In the genomic region with DNA sequence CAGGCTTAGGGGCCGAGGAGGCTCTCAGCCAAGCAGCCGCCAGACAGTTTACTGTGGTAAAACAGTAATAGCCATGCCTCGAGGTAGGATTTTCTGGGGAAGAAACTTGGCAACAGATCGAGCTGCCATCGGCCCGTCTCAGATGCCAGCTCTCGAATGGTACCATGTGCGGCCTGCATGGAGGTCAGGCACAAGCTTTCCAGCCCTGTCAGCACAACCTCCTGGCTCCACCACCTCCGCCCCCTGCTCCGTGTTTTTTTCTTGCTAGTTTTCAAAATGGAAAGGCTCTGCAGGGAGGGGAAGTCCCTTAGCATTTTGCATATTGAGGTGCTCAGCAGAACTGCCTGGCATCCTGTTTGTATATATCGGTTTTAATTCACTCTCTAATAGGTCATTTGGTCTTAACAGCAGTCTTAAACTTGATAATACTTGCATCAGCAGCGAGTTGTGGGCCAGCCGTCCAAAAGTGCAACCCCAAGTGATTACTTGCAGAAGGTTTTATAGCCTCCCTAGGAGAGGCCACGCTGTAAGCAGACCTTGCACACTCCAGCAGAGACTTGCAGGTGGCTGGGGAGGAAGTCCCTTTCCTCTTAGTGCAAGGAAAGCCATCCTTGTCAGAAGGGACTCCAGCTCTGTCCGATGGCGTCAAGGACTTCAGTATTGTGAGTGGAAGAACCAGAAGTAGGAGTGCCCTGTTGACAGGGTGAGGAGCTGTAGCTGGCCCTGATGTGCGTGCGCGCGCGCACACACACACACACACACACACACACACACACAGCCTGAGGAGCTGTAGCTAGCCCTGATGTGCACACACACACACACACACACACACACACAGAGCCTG, we compare ENCODE assay signal across 7 mouse cellular contexts. TPM values are rescaled to one million over a fixed set of nuclear protein-coding genes. Genes with fewer than 3 reads are reported as not detected.
A peak's percentile ranks its signal among the peaks of the same experiment; 100 is the strongest.
DNase-seq lines count a peak whose midpoint lies in the region; ATAC-seq lines count a peak whose summit lies in the region.

No protein-coding gene starts in this region.

- H3K27ac ChIP-seq in embryonic facial prominence, embryonic 15.5 days (replicated peaks), result peak overlapping the region; percentile 80
- H3K27ac ChIP-seq in limb, embryonic 12.5 days, result peak overlapping the region; percentile 83

- no peak overlapping the region for H3K9ac ChIP-seq in embryonic facial prominence, embryonic 15.5 days
- 0 out of 2 replicates have a peak overlapping the region, but pooled peaks have one; percentile 5 for H3K9ac ChIP-seq in limb, embryonic 12.5 days (replicated peaks)

- H3K4me2 ChIP-seq in embryonic facial prominence, embryonic 15.5 days (replicated peaks), result 0 out of 2 replicates have a peak overlapping the region, but pooled peaks have one; percentile 3
- peak overlapping the region; percentile 27 for H3K4me2 ChIP-seq in limb, embryonic 12.5 days

- no peaks in the 10 kb centered on the region for H3K36me3 ChIP-seq in embryonic facial prominence, embryonic 15.5 days
- H3K36me3 ChIP-seq in limb, embryonic 12.5 days, result no peaks in the 10 kb centered on the region

- 40% methylated on average over 21 of the region's 21 CpGs for WGBS in embryonic facial prominence, embryonic 15.5 days
- WGBS in limb, embryonic 12.5 days, result 33% methylated on average over 21 of the region's 21 CpGs

- H3K9me3 ChIP-seq in embryonic facial prominence, embryonic 15.5 days (replicated peaks), result no peaks in the 10 kb centered on the region
- H3K9me3 ChIP-seq in limb, embryonic 12.5 days, result no peaks in the 10 kb centered on the region

- H3K4me1 ChIP-seq in embryonic facial prominence, embryonic 15.5 days, result peaks cover 45% of the 10 kb centered on the region
- peaks cover 35% of the 10 kb centered on the region for H3K4me1 ChIP-seq in limb, embryonic 12.5 days (replicated peaks)

- ATAC-seq in embryonic facial prominence, embryonic 15.5 days (ENCODE audit: insufficient number of reproducible peaks, low FRiP score, low TSS enrichment, low read depth), result peak; percentile 39; the same call in 1 of the 2 replicates
- peak; percentile 20 to 41 for ATAC-seq in hematopoietic stem cell, adult 5-6 weeks (replicated peaks in 1 of 2; ENCODE audit: insufficient read depth in 1 of 2, low FRiP score in 2 of 2, low TSS enrichment in 1 of 2, low read depth in 1 of 2, poor library complexity in 2 of 2, severe bottlenecking in 2 of 2)
- 0 out of 2 replicates have a peak, but pooled peaks have one; percentile 7 for ATAC-seq in limb, embryonic 12.5 days (ENCODE audit: insufficient number of reproducible peaks, insufficient read depth, low FRiP score, low TSS enrichment, low read depth)
- no peak for ATAC-seq in monocyte, adult 5-6 weeks (replicated peaks; ENCODE audit: insufficient number of reproducible peaks, low FRiP score, low TSS enrichment, poor library complexity, severe bottlenecking)

- peak; percentile 21 for DNase-seq in 416B (ENCODE audit: low read depth)
- DNase-seq in CD4-positive helper T cell, adult 2 months (ENCODE audit: low read depth, low spot score), result peak; percentile 81
- peak; percentile 36 to 49 for DNase-seq in spleen, adult 18-20 months

- H3K4me3 ChIP-seq in embryonic facial prominence, embryonic 15.5 days (replicated peaks), result no peak overlapping the region
- H3K4me3 ChIP-seq in limb, embryonic 12.5 days (replicated peaks), result no peak overlapping the region

- H3K27me3 ChIP-seq in embryonic facial prominence, embryonic 15.5 days, result no peaks in the 10 kb centered on the region
- no peaks in the 10 kb centered on the region for H3K27me3 ChIP-seq in limb, embryonic 12.5 days

RNA-seq across cellular contexts. Expression of a gene that starts 24.8 kb away (rescaled TPM):
- polyA plus RNA-seq in embryonic facial prominence, embryonic 15.5 days (2015; fragmentation: Nextera tagmentation; extraction: Ambion mirVana), result 11.9 and 12.2 TPM in 2 replicates
- total RNA-seq in hematopoietic stem cell, adult 5-6 weeks (2017), result 0.50 TPM in 1 of 2 replicates, not detected in the other
- polyA plus RNA-seq in limb, embryonic 12.5 days (2016; fragmentation: Nextera tagmentation; extraction: Ambion mirVana), result 4.1 and 4.4 TPM in 2 replicates
- 0.10 to 0.58 TPM (median 0.21 TPM) in 3 replicates for total RNA-seq in monocyte, adult 5-6 weeks (2017)

Comparison
In these comparisons a context has a peak if more than half of its experiments do, and no peak if none do; other contexts are left out.
1. DNase-seq: peak in every context shown above with its lines; median percentile 81 in CD4-positive helper T cell, adult 2 months; 42 in spleen, adult 18-20 months; 21 in 416B.